Mouse (Mus musculus) fibroblast of lung, adult 2 months (primary cell): ENCODE results near the gene Usp8.

Experiments used
- DNase-seq: peaks from one replicate; pipeline ENCODE4 v3.0.0-alpha.2; 2011; ENCODE audit warnings: low read depth

Usp8 gene

DNA sequence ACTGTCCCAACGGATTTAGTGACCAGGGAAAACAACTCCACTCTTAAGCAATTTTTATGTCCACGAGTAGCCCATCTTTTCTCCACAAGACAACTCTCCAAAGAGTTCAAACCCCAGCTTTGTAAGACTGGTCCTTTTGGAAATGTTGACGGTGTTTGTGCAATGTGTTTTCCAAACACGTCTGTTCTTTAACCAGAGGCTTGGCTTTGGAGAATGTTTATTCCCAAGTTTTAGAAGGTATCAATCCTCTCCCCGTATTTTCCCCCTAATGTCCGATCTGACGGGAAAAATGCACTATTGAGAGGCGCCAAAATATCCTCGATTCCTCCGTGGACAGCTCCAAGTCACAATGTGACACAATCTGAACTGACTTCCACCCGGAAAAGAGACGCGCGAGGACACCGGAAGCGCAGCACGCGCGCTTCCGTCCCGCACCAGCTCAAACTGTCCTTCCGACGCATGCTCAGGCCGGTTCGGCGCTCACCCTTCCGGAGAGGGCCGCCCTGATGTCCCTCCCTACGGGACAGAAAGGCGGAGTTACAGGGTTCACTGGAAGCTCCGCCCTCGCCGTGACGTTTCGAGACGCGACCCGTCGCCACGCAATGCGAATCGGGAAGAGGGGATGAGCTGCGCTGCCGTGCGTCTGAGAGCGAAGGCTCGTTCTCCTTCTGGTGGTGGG is at the start of gene Usp8:
Gene Usp8, plus strand, starts transcription at position 570 of the 679 bp plus-strand sequence.
- peak; percentile 91 for DNase-seq

DNA sequence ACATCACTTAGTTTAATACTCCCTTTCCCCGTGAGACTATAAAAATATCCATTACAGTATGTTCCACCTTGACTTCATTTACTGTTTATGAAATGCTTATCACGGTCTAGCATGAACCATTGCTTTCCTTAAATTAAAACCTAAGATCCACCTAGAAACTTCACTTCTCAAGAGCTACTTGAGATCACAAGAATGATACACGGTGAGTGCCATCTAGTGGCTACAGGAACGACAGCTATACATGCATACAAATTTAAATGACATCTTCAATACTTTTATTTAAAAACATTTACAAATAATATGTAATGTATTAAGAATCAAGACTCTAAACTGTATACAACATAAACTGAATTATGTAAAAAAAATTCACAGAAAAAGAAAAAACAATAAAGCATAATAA is 43.6 kb upstream of the Usp8 start:
- no peak for DNase-seq

GRCm38 (mm10) chr2:126665984-126666383 is 41.1 kb upstream of the Usp8 start:
- no peak for DNase-seq

DNA sequence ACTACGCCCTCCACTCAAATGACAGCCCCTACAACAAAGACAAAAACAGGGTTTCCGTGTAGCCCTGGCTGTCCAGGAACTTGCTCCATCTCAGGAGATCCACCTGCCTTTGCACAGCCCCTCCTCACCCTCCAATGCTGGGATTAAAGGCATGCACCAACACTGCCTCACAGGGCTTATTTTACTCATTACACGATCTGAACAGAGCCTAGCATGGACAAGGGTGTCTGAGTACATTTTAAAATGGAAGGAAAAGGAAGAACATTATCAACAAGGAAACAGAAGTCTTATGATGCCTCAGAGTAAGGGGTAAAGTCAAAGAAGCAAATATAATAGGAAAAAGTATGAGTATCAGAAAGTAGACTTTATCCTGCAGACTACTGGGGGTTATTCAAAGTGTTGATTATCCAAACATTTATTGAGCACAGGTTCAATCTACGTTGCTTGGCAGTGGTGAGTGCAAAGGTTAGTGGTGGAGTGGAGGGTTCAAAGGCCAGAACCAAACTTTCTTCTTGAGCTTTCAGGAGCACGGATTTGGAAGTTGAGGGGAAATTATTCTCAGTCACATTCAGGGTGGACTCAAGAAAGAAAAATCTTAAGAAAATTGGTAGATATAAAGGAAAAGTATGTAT is 38.4 kb upstream of the Usp8 start:
- no peak for DNase-seq

DNA sequence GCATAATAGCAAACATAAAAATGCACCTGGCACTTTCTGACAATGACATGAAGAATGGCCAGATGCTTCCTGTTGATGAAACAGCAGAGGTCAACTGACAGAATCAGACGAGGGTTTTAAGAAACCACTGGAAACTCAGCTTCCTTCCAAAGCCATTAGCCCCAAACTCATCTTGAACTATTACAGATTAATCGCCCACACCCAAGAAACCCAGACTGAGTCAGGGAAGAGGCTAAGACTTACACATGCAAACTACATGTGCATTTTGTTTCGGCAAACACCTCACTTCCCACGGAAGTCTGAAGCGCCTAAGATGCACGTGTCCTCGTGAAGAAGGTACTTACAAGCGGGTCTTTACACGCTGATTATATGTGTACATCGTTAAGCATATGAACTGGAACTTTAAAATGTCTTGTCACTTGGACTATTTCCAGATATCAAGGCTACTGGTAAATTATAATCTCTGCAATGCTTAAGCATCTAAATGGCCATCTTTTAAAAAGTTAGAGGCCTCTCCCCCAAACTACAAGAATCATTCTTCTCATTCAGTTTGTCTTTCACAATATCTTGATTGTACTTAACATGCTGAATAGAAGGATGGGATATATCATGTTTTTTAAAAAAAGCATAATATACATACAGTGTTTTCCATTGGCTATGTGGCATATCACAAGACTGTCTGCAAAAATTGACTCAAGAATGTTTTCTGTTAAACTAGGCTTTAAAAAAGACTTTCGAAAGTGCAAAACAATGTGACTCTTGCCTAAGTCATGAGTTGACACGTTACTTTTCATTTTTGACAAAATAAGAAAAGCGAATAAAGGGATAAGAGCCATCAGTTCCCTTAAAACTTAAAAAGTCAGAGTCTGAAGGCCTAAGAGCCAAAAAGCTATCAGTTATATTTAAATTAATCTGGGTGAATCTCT is 33.5 kb upstream of the Usp8 start:
- DNase-seq, result no peak

DNA sequence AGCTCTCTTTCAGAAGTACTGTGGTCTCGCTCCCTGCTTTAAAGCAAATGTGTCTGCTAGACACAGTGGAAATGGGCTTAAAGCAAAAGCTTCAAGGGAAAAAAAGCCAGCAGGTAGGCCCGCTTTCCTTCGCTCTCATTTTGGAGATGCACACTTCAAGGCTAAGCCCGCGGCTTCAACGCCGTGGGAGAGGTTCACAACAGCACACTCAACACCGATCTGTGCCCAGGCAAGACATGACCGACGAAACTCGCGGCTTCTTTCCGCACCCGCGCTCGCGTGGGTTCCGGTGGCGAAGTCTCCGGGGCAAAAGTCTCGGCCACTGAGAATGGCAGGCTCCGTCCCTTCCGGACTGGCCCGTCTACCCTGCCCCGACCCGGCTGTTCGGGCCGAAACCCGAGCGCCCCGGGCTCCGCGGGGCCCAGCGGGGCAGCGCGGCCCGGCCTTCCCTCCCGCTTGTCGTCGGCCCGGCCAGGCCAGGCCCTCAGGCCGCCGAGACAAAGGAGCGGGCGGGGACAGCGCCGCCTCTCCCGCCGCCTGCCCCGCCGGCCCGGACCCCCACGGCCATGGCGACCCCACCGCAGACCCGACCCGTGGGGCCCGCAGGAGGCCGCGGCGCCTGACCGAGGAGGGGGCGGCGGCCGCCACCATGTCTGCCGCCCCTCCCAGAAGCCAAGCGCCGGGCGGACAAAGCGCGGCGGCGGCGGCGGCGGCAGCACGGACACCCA is 32.5 kb upstream of the Usp8 start:
- DNase-seq, result no peak

DNA sequence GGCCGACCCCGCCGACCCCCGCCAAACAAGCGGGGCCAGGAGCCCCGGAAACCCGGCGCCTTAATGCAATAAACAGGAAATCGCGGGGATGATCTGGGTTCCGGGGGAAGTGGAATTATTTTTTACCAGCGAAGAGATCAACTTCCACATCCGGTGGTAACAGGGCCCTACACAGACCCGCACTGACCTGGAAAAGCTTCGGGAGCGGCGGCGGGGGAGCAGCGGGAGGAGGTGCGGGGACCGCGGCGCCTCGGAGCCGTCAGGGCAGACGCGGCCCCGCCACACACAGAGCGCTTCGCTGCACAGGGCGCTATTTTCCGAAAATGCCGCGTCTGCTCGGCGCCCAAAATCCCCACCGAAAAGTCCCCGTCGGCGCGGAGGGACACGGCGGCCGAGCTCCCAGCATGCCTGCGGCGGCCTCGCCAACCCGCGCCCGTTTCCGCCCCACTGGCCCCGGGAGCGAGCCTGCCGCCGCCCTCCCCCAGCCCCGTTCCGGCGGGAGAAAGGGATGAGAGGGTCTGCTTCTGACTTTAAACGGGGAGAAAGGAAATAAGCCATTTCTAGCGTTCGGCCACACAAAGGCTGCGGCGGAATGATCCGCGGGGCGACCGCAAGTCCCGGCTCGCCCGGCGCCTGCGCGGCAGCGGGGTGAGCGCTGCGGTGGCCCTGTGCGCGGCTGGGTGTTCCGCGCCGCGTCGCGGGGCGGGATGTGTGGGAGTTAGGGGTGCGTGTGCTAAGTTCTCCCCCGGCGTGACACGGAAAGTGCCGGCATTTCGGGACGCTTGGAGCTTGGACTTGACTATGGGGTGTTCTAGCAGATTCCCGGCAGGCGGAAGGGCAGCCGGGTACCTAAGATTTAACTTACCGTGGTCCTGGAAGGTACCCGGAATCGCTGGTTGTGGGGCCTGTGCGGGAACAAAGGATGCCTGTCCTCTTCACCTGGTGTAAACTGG is 31.7 kb upstream of the Usp8 start:
- peak; percentile 53 for DNase-seq

GRCm38 (mm10) chr2:126676122-126676515 is 31.0 kb upstream of the Usp8 start, which contains the start of gene Gabpb1:
Gene Gabpb1 (minus strand): TSS chr2:126676337.
- DNase-seq, result no peak

DNA sequence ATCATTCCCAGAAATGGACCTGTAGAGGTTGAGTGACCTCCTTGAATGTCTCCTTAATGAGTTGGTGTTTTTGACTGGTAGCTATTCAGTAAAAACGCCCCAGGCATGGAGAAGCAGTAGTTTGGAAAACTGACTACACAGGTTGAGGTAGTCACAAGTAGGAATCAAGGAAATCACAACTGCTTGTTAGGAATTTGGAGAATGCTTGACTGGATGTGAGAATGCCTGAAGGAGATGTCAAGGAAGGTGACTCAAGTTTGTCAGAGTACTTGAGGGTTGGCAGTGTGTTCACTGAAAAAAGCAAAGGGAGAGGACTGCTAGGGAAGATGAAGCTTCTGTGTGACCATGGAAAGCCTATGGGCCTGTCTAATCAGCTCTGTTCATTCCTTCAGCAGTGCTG is 29.8 kb upstream of the Usp8 start:
- no peak for DNase-seq

DNA sequence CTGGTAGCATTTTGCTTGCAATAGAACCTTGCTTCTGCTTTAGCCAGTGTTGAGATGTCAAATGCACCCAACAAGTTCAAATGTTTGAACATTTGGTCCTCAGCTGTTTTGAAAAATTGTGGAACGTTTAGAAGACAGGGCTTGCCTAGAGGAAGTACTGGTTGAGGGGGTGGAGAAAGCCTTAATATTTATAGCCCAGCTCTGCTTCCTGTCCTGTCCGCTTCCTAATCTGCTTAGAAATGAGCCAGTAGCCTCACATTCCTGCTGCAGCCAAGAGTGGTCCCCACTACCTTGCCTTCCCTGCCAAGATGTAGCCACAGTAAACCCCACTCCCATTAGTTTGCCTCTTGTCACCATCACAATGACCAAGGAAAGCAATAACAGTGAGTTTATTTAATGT is 24.8 kb upstream of the Usp8 start:
- DNase-seq, result no peak

DNA sequence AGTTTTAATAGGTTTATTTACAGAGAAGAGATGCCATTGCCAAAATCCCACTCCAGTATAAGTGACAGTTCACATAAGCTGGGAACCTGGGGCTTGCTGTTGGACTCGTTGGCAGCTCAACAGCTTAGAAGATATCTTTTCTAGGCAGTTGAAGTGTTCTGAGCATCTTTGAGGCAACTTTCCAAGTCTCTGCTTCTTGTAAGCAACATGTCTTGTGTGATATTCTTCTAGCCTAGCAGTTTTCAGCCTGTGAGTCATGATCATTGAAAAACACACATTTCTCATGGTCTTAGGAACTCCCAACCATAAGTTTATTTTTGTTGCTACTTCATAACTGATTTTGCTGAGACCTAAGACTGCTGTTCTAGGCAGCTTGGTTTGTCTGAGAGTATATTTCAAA is 24.2 kb upstream of the Usp8 start:
- DNase-seq, result no peak

DNA sequence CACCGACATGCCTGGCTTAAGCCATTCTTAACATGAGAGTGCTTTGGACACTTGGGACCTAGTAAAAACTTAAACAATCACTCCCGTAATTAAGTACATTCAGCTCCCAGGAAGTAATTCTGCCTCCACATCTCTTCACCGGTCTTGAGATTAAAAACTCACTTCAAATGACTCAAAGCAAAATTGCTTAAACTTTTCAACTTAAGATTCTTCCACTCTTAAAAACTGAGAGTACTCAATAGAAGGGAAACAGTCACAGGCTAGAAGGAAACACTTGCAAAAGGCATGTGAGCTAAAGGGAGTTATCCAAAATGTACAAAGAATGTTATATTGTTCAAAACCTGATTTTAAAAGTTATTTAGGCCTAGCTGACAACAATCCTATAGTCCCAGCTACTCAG is 15.8 kb upstream of the Usp8 start:
- DNase-seq, result no peak

DNA sequence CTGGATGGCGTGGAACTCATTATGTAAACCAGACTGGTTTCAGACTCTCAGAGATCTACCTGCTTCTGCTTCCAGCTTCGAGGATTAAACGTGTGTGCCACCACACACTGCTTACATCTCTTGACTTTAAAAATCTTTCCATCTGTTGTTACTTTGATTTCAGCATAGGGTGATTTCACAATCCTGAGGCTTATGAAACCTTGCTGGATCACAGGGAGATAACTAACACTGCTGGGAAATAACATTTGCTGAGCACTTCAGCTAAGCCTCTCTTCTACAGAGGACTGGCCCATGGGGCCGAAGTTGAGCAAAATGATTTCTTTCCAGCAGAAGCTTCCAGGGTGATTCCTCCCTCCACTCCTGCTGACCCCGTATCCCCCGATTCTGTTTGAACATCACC is 11.8 kb upstream of the Usp8 start:
- DNase-seq, result peak; percentile 40

GRCm38 (mm10) chr2:126707438-126707779 is 281 bp downstream of the Usp8 start:
- DNase-seq, result no peak

GRCm38 (mm10) chr2:126708361-126708760 is 1.2 kb downstream of the Usp8 start:
- DNase-seq, result no peak

DNA sequence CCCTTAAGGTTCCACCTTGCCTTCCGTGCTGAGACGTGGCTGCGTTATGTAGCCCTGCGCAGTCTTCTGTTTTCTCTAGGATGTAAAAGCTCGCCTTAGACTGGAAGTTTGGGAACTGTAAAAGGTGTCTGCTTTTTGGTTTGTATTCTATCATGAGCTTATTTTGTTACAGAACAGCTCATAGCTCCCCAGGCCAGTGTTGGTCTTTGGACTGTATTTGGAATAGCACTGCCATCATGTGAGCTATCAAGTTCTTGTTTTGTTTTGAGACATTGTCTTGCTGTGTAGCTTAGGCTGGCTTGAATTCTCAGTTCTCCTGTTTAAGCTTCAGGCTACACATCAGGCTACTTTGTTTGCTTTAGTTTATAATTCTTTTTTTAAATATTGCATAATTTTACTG is 5.4 kb downstream of the Usp8 start:
- no peak for DNase-seq

DNA sequence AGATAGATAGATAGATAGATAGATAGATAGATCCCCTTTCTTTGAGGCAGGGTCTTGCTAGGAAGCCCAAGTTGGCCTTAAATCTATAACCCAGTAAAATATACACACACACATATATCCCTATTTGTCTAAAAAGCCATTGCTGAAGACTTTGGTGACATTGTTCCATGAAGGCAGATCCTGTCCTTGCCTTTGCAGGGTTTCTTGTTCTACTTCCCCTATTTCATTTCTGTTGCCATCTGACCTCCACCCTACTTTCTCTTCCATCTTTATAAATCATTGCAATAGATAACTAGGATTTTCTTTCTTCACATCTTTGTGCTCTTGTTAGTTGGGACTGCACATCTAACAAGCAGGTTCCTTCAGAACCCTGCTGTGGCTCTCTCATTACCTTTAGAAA is 5.8 kb downstream of the Usp8 start:
- DNase-seq, result no peak

- DNase-seq, result no peak
Observed at GRCm38 (mm10) chr2:126729207-126729606, 22.1 kb downstream of the Usp8 start.

- DNase-seq, result no peak
Observed at GRCm38 (mm10) chr2:126730502-126730901, 23.4 kb downstream of the Usp8 start.

DNA sequence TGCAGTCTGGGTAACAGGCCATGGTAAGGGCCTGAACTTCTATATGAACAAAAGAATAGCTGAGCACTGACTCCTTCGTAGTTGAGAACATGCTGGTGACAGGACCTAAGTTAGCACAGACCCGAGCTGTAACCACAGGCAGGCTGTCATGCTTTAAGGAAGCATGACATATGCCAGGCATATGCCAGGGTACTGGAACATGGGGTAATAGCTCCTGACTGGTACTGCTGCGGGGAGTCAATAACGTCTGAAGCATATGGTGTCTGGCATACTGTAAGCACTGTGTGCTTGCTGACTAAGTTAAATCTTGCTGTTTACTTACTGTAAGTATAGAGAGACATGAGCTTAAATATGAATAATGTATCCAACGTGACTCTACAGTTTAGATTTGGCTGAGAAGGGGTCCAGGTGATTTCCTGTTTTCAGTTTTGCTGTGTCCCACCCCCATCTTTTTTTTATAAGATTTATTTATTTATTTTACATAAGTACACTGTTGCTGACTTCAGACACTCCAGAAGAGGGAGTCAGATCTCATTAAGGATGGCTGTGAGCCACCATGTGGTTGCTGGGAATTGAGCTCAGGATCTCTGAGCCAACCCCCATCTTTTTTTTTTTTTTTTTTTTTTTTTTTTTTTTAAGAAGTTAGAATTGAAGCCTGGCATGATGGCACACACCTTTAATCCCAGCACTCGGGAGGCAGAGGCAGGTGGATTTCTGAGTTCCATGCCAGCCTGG is 28.4 kb downstream of the Usp8 start:
- no peak for DNase-seq
